Mouse (Mus musculus): Measurements from ENCODE around the gene Pi4k2a.

GRCm38 (mm10) chr19:42147170-42147768, 57.0 kb downstream of the Pi4k2a start, which contains the start of gene Marveld1:
- TF ChIP-seq POLR2A (IDR thresholded peaks at IDR 0.05; ENCODE audit: borderline replicate concordance, control insufficient read depth, low read depth, low read length) (peak; percentile 17; the same call in 1 of the 2 replicates), CTCF (IDR thresholded peaks at IDR 0.05; ENCODE audit: control insufficient read depth, insufficient read depth, low read length) (no peak)
